Mouse (Mus musculus) small intestine, adult 2 months (tissue): ENCODE data around the gene Serpinf2.

ENCODE experiments used
- CTCF ChIP-seq: fragments of 200-500 bp; IDR thresholded peaks from 2 replicates; pipeline ENCODE4 v1.5.1; 2012; ENCODE audit warnings: low read depth, mild to moderate bottlenecking, control low read depth, inconsistent platforms, low read length, moderate library complexity, mixed read lengths; ENCODE audit not compliant: insufficient replicate concordance, insufficient read length; ENCODE audit errors: extremely low read depth
- POLR2A ChIP-seq: fragments of 200-500 bp; IDR thresholded peaks from 2 replicates; pipeline ENCODE4 v1.6.1; 2012; ENCODE audit warnings: low read depth, mild to moderate bottlenecking, control low read depth, inconsistent platforms, low read length, moderate library complexity

DNA sequence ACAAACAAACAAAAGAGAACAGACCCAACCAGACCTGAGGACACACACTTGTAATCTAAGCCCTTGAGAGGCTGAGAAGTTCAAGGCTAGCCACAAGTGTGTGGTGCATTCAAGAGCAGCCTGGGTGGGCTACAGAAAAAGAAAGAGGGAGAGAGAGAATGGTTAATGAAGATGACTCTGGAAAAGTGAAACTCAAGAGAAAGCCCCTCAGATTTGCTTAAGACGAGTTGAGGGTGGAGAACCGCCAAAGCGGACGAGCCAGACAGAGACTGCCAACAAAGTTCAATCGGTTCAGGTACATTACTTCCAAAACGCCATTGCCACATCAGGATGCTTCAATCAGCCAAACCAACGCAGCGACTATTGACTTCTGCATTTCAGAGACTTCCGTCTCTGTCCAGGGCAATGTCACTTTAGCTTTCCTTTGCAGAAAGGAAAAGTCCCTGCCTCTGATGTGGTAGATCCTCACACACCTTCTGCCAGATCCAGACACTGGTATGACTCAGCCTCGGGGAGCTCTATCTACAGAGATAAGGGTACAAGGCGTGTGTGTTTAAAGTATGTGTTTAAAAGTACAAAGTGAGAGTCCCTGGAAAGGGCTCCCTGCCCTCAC, 33.2 kb upstream of the Serpinf2 start:
- TF ChIP-seq CTCF (no peak), POLR2A (no peak)
